Mouse (Mus musculus) right cerebral cortex, postnatal 4 days (tissue): ENCODE measurements around the gene Zzz3.
A peak's percentile ranks its signal among the peaks of the same experiment; 100 is the strongest.

Experiments used
- DNase-seq: peaks from one replicate; pipeline ENCODE4 v3.0.0-alpha.2; 2022

The Zzz3 gene

DNA sequence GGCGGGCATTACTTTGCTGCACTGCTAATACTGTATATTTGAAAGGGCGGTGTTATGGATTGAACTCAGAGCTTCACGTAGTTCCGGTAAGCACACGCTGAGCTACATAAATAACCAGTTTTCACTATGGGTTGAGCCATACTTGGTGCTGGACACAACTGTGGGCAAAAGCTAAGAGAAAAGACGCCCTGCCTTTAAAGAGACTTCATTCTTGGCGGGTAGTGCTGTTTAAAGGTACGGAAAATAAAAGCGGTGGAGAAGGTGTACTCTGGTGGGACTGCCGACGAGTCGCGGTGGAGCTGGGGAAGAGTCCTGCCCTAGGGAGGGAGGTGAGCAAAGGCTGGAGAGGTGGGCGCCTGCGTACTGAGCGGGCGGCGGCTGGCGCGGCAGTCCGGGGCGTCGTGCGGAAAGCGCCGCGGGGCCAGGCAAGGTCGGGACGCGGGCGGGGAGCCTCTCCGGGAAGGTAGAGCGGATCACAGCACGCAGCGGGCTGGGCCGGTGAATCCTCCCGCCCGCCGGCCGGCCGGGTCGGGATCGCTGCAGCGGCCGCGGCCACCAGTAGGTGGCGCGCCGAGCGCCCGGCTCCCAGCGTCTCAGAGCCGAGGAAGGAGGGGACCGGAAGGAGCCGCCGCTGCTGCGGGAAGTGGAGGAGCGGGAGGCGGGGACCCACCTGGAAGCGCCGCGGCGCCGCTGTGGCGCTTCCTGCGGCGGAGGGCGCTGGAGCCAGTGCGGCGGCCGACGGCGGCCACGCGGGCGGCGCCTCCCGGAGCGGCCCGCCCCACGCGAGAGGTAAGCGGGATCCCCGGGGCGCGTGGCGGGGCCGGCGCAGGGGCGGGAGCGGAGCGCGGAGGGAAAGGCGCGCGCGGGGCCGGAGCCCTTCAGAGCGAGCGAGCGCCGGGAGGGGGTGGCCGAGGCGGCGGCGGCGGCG lies at the start of gene Zzz3:
Zzz3 (plus strand) TSS at position 124 of the 928 bp plus-strand sequence.
- peak; percentile 87 for DNase-seq

DNA sequence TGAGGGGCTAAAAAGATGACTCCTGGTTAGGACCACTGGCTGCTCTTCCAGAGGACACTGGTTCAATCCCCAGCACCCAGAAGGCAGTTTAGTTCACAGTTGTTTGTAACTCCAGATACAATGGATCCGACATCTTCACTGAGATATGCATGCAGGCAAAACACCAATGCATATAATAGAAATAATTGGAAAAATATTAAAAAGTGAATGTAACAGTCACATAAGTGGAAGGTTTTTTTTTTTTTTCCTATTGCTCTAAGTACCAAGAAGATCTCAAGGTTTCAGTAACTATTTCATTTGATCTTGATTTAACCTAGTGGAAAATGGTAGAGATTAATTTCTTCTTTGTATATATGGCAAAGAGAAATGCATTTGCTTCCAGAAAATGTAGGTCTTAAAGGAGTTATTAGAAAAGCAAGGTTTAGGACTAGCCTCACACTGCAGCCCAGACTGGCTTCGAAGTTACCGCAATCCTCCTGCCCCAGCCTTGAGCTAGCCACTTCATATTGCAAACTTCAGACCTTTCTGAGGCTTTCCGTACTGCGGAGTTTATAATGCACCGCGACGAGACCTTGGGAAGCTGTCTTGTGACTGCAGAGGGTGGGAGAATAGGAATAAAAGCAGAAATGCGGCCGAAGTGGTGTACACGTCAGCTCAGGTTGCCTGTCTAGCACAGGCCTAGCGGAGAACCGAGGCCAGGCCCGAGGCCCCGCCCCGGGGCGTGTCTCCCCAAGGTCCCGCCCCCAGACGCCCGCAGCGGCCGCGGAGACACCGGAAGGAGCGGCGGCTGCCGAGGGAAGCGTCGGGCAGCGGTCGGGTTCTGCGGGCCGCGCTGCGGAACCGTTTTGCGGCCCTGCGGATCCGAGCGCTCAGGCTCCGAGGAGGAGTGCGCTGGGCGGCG lies 49.3 kb upstream of the Zzz3 start, which contains the start of gene Usp33:
Usp33 (plus strand) TSS at position 747 of the 901 bp plus-strand sequence.
- DNase-seq = peak; percentile 94

GRCm38 (mm10) chr3:152346633-152347141 lies 48.6 kb upstream of the Zzz3 start:
- DNase-seq = no peak

- no peak for DNase-seq
Observed at GRCm38 (mm10) chr3:152347227-152347626, 48.0 kb upstream of the Zzz3 start.

DNA sequence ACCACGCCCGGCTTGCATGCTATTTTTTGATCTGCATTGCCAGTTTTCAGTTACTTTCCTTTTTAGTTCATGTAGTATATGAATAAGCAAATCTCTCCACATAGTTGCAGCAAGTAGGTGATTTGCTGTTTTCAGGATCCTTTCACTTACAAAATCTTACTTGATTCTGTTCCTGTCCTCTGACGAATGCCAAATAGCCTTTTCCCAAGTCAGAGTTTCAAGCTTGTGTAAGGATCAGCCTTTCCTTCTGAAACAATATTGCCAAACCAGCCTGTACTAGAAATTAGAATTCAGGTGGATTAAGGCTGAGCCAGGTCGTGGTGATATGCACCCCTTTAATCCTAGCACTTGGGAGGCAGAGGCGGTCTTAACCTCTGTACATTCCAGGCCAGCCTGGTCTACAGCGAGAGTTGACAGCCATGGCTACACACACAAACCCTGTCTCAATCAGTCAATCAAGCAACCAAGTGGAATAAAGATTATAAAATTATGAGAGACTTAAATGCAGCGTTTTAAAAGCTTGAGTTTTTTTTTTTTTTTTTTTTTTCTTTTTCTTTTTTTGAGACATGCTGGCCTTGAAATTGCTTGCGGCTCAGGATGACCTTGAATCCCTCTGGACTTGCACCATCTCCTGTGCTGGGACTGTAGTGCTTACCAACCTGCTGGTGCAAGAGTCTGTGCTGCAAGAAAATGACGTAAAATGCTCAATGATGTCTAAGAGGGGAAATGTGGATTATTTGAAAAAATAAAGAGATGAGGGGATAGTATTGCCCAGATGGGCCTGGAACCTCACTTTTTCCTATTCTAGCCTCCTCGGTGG lies 47.1 kb upstream of the Zzz3 start:
- no peak for DNase-seq

- no peak for DNase-seq
Observed at GRCm38 (mm10) chr3:152350431-152350830, 44.8 kb upstream of the Zzz3 start.

- no peak for DNase-seq
Observed at GRCm38 (mm10) chr3:152350966-152351365, 44.3 kb upstream of the Zzz3 start.

- DNase-seq = no peak
Observed at GRCm38 (mm10) chr3:152352289-152352688, 43.0 kb upstream of the Zzz3 start.

DNA sequence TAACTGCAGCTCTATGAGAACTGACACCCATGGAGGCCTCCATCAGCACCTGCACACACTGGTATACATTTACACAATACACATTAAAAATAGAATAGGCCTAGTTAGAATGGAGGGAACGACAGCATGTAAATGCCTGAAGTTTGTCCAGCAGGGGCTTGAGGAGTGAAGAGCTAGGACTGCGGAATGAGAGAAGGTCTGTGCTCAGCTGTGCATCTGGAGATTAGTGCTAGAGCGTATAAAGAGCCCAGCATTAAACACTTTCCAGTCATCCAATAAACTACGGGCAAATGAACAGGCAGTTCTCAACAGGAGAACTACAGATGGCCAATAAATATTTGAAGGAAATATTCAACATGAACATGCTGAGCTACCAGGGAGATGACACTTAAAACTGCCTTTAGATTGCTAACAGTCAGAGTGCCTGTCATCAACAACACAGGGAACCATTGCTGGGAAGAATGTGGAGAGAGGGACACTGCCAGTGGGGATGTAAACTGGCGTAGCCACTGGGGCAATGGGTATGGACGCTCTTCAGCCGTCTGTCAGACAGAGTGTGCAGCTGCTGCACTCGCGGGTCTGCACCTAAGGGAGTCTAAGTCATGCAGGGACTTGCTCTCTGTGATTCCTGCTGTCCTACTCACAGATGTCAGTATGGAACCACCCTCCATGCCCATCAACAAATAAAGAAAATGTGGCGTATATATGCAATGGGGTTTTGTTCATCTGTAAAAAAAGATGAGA lies 41.7 kb upstream of the Zzz3 start:
- no peak for DNase-seq

DNA sequence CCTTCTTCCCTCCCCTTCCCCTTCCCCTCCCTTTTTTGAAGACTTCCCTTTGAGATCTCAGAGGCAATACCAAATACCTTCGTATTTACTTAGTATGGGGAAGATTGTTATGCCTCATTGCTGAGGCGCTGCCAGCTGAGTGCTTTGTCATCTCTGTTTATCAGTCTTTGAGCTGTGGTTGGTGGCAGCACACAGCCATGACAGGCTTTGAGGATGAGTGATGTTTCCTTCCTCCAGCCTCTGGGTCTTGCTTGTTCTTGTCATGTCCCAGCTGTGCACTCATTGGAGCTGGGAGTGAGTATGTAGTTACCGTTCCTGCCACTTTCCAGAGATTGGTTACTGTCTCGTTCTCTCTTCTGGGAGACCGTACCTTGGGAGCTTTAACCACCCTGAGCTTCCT lies 39.9 kb upstream of the Zzz3 start:
- DNase-seq = no peak

DNA sequence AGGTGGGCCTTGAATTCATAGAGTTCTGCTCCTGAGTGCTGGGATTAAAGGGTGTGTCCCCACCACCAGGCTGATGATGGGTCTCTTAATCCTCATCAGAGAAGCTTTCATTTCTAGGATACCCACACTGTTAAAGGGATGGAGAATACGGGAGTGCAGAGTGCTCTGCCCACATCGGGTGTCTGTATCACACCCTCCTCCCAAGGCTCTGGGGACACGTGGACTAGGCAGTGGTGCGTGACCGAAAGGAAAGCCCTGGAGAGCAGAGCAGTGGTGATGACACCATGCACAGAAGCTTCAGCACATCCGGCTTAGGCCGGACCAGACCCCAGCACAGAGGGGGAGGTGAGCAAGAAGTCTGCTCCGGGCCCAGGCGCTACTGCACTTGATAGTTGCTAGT lies 38.5 kb upstream of the Zzz3 start:
- no peak for DNase-seq

- DNase-seq = no peak
Observed at GRCm38 (mm10) chr3:152359151-152359550, 36.1 kb upstream of the Zzz3 start.

- DNase-seq = no peak
Observed at GRCm38 (mm10) chr3:152364181-152364580, 31.1 kb upstream of the Zzz3 start.

- DNase-seq = no peak
Observed at GRCm38 (mm10) chr3:152376063-152376462, 19.2 kb upstream of the Zzz3 start.

GRCm38 (mm10) chr3:152384106-152384505 lies 11.2 kb upstream of the Zzz3 start:
- no peak for DNase-seq

DNA sequence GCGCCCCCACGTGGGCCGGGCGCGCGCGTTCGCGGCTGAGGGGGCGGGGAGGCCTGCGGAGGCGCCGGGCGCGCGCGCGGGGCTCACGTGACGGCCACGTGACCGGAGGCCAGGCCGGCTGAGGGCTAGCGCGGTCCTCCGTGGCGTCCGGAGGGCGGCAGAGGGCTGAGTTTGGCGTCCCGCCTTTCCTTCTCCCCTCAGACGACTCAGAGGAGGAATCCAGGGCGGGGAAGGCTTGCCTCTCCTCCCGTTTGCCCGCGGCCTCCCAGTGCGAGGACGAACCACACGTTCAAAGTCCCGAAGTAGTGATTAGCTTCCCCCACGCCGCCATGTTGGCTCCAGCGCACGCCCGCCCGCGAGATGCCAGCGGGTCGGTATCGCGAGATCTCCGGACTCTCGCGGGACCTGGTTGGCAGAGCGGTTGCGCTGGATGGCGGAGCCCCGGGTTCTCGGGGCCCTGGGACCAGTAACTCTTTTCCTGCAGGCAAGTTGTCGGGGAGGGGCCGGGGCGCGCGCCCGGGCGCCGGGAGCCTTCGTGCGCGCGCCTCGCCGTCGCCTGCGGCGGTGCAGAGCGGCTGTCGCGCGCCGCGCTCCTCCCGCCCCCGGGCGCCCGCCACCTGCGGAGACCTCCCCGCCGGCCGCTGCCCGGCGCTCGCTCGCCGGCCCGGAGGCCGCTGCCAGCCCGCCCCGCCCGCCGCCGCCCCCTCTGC lies 1.2 kb downstream of the Zzz3 start:
- DNase-seq = peak; percentile 97

- DNase-seq = no peak
Observed at GRCm38 (mm10) chr3:152396988-152397314, 1.7 kb downstream of the Zzz3 start.

DNA sequence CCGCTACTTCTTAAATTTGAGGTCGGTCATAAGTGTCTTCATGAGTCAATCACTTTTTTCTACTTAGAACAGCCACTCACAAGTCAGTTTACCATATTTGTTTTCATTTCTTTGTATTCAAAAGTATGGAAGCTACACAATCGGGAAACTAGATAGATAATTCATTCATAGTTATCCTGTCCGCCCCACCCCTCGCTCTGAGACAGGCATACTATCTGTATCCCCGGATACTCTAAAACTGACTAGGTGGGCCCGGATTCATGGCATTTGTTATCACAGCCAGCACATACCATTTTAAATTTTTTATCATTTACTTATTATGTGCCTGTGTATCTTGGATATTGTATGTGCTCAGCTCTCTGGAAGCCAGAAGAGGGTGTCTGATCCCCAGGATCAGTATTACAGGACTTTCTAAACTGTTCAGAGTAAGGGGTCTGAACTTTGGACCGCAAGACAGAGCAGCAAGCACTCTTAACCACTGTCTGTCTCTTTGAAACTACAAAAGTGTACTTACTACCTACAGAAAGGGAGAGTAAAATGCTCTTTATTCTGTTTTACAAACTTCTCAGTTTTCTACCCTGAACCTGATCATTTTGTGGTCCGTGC lies 2.2 kb downstream of the Zzz3 start:
- no peak for DNase-seq

DNA sequence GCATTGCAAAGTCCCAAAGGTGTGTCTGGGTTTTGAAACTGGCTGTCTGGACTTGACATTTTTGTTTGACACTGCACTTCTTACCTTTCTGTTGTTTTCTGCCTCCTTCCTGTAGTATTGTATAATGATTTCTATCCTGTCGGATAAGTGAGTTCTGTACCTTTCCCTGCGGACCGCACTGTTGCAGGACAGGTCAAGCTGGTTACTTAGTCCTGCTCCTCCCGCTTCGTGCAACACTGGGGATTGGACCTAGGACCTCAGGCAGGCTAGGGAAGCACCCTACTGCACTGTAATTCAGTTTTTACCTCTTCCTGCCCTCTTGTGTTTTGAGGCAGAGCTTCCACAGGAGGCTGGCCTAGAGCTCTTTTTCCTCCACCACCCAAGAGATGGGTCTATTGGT lies 5.2 kb downstream of the Zzz3 start:
- DNase-seq = no peak

- no peak for DNase-seq
Observed at GRCm38 (mm10) chr3:152400875-152401274, 5.6 kb downstream of the Zzz3 start.
